ENCODE assay signal across 25 mouse cellular contexts in the genomic region with DNA sequence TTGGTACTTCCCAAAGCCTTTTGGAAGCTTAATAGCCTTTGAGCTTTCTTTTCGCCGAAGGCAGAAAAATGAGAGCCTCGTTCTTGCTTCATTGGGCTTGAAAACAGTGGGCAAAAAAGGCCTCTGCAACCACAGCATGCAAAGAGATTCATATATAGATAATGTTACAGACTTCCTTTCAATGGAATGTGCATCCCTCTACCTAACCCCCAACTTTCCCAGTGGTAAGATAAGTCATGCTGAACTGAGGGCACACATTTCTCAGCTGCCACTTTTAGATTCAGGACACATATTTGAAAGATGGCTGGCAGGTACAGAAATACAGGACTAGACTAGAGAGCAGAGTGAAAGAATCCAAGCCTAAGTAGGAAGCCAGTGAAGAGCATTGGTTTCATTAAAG.
DNase-seq lines count a peak whose midpoint lies in the region; ATAC-seq and TF ChIP-seq lines count a peak whose summit lies in the region.
"Had no signal": no experiment of that assay in that cellular context is flagged by ENCODE, and none has a peak within 500 bp of the region (broad histone marks: within the 10 kb centered on the region; RNA-seq: fewer than 3 reads in every experiment).

No protein-coding gene starts in this region.

- peak; percentile 8 for DNase-seq in embryo, embryonic 10.5 days (ENCODE audit: low spot score)
- no peak for DNase-seq in embryo, embryonic 11 days
- no peak for DNase-seq in kidney, adult 18-20 months
- peak; percentile 12 for DNase-seq in kidney, postnatal 0 days (ENCODE audit: low spot score)
- no peak for DNase-seq in kidney, postnatal 25 days
- DNase-seq: adrenal gland, adult 8-10 months; adrenal gland, postnatal 14 days; adrenal gland, postnatal 36 days; B cell, adult 2 months; cerebellum, adult 11-12 months; cerebellum, adult 2 months; cerebellum, adult 9-10 months; cerebellum, postnatal 10 days; cerebellum, postnatal 25 days; forebrain, postnatal 0 days had no signal

- ATAC-seq in kidney, embryonic 15.5 days (replicated peaks; ENCODE audit: low FRiP score) = peak; percentile 83
- ATAC-seq in kidney, postnatal 0 days (replicated peaks; ENCODE audit: low FRiP score, low read depth) = no peak
- ATAC-seq: activated CD4-positive, CD25-positive, alpha-beta regulatory T cell, adult 4 months; CD4-positive, CD25-positive, alpha-beta regulatory T cell, adult 4 months; forebrain, embryonic 13.5 days; forebrain, embryonic 15.5 days; forebrain, postnatal 0 days; Patski had no signal

- H3K9me3 ChIP-seq in kidney, embryonic 15.5 days (replicated peaks) = no peaks in the 10 kb centered on the region
- H3K9me3 ChIP-seq in kidney, postnatal 0 days (replicated peaks; ENCODE audit: low read length) = no peaks in the 10 kb centered on the region
- H3K9me3 ChIP-seq: embryonic facial prominence, embryonic 10.5 days; embryonic facial prominence, embryonic 12.5 days; forebrain, embryonic 13.5 days; forebrain, embryonic 15.5 days; G1E had no signal

- no peak overlapping the region for H3K4me3 ChIP-seq in kidney, embryonic 15.5 days (replicated peaks)
- H3K4me3 ChIP-seq in kidney, postnatal 0 days (replicated peaks; ENCODE audit: low read depth, low read length) = no peak overlapping the region
- H3K4me3 ChIP-seq: embryonic facial prominence, embryonic 10.5 days; embryonic facial prominence, embryonic 12.5 days; forebrain, embryonic 13.5 days; forebrain, embryonic 15.5 days had no signal

- H3K4me2 ChIP-seq in kidney, embryonic 15.5 days = no peak overlapping the region
- H3K4me2 ChIP-seq in kidney, postnatal 0 days (ENCODE audit: low read length) = no peak overlapping the region
- H3K4me2 ChIP-seq: embryonic facial prominence, embryonic 12.5 days; forebrain, embryonic 13.5 days; forebrain, embryonic 15.5 days had no signal

- H3K27ac ChIP-seq in kidney, embryonic 15.5 days = 0 out of 2 replicates have a peak overlapping the region, but pooled peaks have one; percentile 27
- no peak overlapping the region for H3K27ac ChIP-seq in kidney, postnatal 0 days
- H3K27ac ChIP-seq: embryonic facial prominence, embryonic 10.5 days; embryonic facial prominence, embryonic 12.5 days; forebrain, embryonic 13.5 days; forebrain, embryonic 15.5 days had no signal

- H3K36me3 ChIP-seq in kidney, embryonic 15.5 days = no peaks in the 10 kb centered on the region
- no peaks in the 10 kb centered on the region for H3K36me3 ChIP-seq in kidney, postnatal 0 days (ENCODE audit: insufficient read depth, low read length)
- H3K36me3 ChIP-seq: embryonic facial prominence, embryonic 10.5 days; embryonic facial prominence, embryonic 12.5 days; forebrain, embryonic 15.5 days; G1E had no signal

- TF ChIP-seq CTCF in kidney, postnatal 0 days (IDR thresholded peaks at IDR 0.05; ENCODE audit: low read depth) = no peak

- no peaks in the 10 kb centered on the region for H3K4me1 ChIP-seq in kidney, embryonic 15.5 days
- no peaks in the 10 kb centered on the region for H3K4me1 ChIP-seq in kidney, postnatal 0 days (replicated peaks; ENCODE audit: insufficient read depth, low read length)
- H3K4me1 ChIP-seq: embryonic facial prominence, embryonic 10.5 days; embryonic facial prominence, embryonic 12.5 days; forebrain, embryonic 13.5 days; forebrain, embryonic 15.5 days had no signal

- 64% methylated on average over 3 of the region's 3 CpGs for WGBS in kidney, embryonic 15.5 days
- 41% methylated on average over 3 of the region's 3 CpGs for WGBS in kidney, postnatal 0 days

- H3K27me3 ChIP-seq in kidney, embryonic 15.5 days = no peaks in the 10 kb centered on the region
- no peaks in the 10 kb centered on the region for H3K27me3 ChIP-seq in kidney, postnatal 0 days (ENCODE audit: insufficient read depth, low read length)
- H3K27me3 ChIP-seq: CH12.LX; embryonic facial prominence, embryonic 12.5 days; forebrain, embryonic 13.5 days; forebrain, embryonic 15.5 days had no signal

- no peak overlapping the region for H3K9ac ChIP-seq in kidney, embryonic 15.5 days
- no peak overlapping the region for H3K9ac ChIP-seq in kidney, postnatal 0 days (ENCODE audit: low read depth, low read length)
- H3K9ac ChIP-seq: embryonic facial prominence, embryonic 12.5 days; forebrain, embryonic 13.5 days; forebrain, embryonic 15.5 days; forebrain, postnatal 0 days had no signal

Comparison
In these comparisons a context has a peak if more than half of its experiments do, and no peak if none do; other contexts are left out.
1. DNase-seq: peak in embryo, embryonic 10.5 days (single experiment) and kidney, postnatal 0 days (single experiment); none in embryo, embryonic 11 days (single experiment), kidney, adult 18-20 months (single experiment) and kidney, postnatal 25 days (0 of 2).